Mouse (Mus musculus) forebrain, embryonic 16.5 days (tissue): ENCODE data around the gene Elavl4. TPM values are rescaled to one million over a fixed set of nuclear protein-coding genes. Genes with fewer than 3 reads are reported as not detected.

Experiments
- ATAC-seq: fragments of 200-750 bp; cut with Nextera tagmentation; 2 replicates; pipeline ENCODE4 v1.8.0; 2017; ENCODE audit warnings: mild to moderate bottlenecking, moderate library complexity
- H3K27ac ChIP-seq: fragments of 300-500 bp; sonication (generic); 2 replicates; pipeline ENCODE4 v1.5.1; 2014; ENCODE audit warnings: low read length, control low read depth
- H3K27me3 ChIP-seq: fragments of 300-500 bp; sonication (generic); replicated peaks from 2 replicates; pipeline ENCODE4 v1.6.1; 2014; ENCODE audit warnings: low read length; ENCODE audit not compliant: control insufficient read depth, insufficient read depth
- H3K36me3 ChIP-seq: fragments of 300-500 bp; sonication (generic); 2 replicates; pipeline ENCODE4 v1.6.1; 2014; ENCODE audit not compliant: control insufficient read depth, insufficient read depth
- H3K4me1 ChIP-seq: fragments of 300-500 bp; sonication (generic); replicated peaks from 2 replicates; pipeline ENCODE4 v1.6.1; 2014; ENCODE audit warnings: low read length; ENCODE audit not compliant: control insufficient read depth, insufficient read depth
- H3K4me2 ChIP-seq: fragments of 300-500 bp; sonication (generic); 2 replicates; pipeline ENCODE4 v1.6.1; 2014; ENCODE audit warnings: mild to moderate bottlenecking, low read length, control low read depth
- H3K4me3 ChIP-seq: fragments of 300-500 bp; sonication (generic); replicated peaks from 2 replicates; pipeline ENCODE4 v1.5.1; 2014; ENCODE audit warnings: mild to moderate bottlenecking, low read length, control low read depth
- H3K9ac ChIP-seq: fragments of 300-500 bp; sonication (generic); replicated peaks from 2 replicates; pipeline ENCODE4 v1.6.1; 2014; ENCODE audit warnings: low read depth, low read length, control low read depth
- H3K9me3 ChIP-seq: fragments of 300-500 bp; sonication (generic); 2 replicates; pipeline ENCODE4 v1.6.1; 2016; ENCODE audit warnings: low read length; ENCODE audit not compliant: control insufficient read depth
- WGBS: fragments of 180-500 bp; shearing (Covaris S2); extraction: QIAGEN DNeasy Blood & Tissue Kit; methylation state at CpG from one replicate; pipeline ENCODE4 v1.1.7; 2014; 5-methylcytosine and 5-hydroxymethylcytosine counted together
- polyA plus RNA-seq: library from polyadenylated mRNA; unstranded; fragments of >200 nt; fragmentation: Nextera tagmentation; extraction: Ambion mirVana; gene quantifications from 2 replicates; pipeline ENCODE4 v1.2.1, GENCODE M21; 2015

The Elavl4 gene
- polyA plus RNA-seq, 1 experiment from 2014 or later: 254 TPM

DNA sequence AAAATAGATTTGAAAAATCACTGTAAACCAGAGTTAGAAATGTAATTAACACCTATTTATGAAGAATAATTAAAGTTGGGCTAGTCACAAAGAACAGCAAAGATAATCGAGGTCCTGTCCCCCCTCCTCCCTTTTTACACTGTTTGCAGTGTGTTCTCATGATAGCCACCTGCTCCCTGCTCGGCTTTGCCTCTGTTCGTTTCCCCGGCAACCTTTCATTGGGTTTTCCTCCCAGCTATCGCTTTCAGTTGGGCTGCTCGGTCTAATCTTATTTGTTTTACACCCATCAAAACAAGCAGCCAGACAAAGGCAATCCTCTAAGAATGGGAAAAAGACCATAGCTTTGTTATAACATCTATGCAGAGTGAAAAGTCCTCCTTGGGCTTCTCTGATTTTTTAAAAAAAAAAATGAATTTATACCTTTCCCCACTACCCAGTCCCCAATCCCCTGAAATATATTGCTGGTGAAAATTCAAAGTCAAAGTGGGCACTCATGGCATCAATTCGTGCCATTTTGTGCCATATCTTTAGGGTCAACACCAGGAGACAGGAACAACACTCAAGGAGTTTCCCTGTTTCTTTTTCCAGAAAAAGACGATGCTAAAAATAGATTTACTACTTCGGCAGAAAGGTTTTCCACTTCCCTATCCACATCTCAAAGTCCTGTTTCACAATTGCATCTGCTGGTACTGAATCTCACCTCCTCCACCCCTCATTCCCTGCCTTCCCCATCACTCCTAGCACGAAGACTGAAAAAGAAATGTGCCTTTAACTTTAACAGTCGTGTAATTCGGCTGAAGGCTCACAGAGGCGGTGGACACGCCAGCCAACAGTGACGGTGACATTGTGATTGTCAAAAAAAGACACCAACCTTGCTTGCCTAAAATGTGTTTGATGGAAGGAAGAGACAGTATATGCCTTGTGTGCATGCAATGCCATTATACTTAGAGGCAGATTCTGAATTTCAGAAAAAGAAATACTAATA lies 66.1 kb downstream of the Elavl4 start:
- H3K27ac ChIP-seq: peak overlapping the region; percentile 96
- no peaks in the 10 kb centered on the region for H3K27me3 ChIP-seq
- H3K4me3 ChIP-seq: peak overlapping the region; percentile 50
- H3K4me2 ChIP-seq: peak overlapping the region; percentile 53
- peak; percentile 74 for ATAC-seq
- peaks cover 23% of the 10 kb centered on the region for H3K4me1 ChIP-seq
- H3K9ac ChIP-seq: peak overlapping the region; percentile 78
- WGBS: 0% methylated on average over 15 of the region's 15 CpGs
- H3K36me3 ChIP-seq: no peaks in the 10 kb centered on the region
- H3K9me3 ChIP-seq: no peaks in the 10 kb centered on the region

DNA sequence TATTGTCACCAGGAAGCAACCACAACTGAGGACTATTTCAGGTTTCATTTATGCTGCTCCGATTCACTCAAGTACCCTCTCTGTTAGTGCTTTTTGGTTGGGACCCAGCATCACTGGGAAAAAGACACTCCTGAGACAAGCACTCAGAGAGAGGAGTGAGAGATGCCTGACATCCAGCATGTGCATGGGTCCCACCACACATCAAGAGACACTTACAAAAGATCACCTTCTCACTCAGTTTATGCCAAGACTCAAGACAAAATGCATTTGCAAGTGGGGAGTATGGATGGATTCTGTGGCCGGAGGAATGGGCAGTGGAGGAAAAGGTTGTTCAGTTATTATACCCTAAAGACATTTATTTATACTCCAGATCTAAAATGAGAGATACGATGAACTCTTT lies 67.3 kb downstream of the Elavl4 start:
- H3K4me2 ChIP-seq: peak overlapping the region; percentile 53
- no peaks in the 10 kb centered on the region for H3K9me3 ChIP-seq
- peak overlapping the region; percentile 5; the same call in 1 of the 2 replicates for H3K27ac ChIP-seq
- ATAC-seq: no peak
- H3K9ac ChIP-seq: peak overlapping the region; percentile 52
- H3K4me1 ChIP-seq: peaks cover 23% of the 10 kb centered on the region
- no peaks in the 10 kb centered on the region for H3K36me3 ChIP-seq
- peak overlapping the region; percentile 41 for H3K4me3 ChIP-seq
- H3K27me3 ChIP-seq: no peaks in the 10 kb centered on the region
- 28% methylated on average over 3 of the region's 3 CpGs for WGBS

DNA sequence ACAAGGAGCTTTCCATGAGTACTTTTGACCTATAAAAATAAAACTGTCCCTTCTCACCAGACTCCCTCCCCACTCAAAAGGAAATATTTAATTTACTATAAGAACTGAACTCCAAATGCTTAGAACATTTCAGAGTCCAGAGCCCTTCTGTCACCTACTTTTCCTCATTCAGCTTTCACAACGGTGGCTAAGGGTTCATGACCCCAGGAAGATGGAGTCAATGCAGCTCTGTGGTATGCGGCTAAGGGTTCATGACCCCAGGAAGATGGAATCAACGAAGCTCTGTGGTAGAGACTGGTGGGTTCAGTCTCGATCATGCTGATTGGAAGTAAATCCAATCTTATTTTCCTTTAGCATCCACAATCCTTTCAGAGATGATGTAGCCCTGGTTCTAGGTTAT lies 81.7 kb downstream of the Elavl4 start:
- Histone ChIP-seq H3K4me3 (no peak overlapping the region), H3K36me3 (0 out of 2 replicates have a peak, but pooled peaks cover 2% of the 10 kb centered on the region), H3K9ac (no peak overlapping the region), H3K27ac (no peak overlapping the region), H3K27me3 (no peaks in the 10 kb centered on the region), H3K9me3 (no peaks in the 10 kb centered on the region), H3K4me1 (no peaks in the 10 kb centered on the region), H3K4me2 (no peak overlapping the region)
- WGBS: 58% methylated on average over 4 of the region's 4 CpGs
- no peak for ATAC-seq

DNA sequence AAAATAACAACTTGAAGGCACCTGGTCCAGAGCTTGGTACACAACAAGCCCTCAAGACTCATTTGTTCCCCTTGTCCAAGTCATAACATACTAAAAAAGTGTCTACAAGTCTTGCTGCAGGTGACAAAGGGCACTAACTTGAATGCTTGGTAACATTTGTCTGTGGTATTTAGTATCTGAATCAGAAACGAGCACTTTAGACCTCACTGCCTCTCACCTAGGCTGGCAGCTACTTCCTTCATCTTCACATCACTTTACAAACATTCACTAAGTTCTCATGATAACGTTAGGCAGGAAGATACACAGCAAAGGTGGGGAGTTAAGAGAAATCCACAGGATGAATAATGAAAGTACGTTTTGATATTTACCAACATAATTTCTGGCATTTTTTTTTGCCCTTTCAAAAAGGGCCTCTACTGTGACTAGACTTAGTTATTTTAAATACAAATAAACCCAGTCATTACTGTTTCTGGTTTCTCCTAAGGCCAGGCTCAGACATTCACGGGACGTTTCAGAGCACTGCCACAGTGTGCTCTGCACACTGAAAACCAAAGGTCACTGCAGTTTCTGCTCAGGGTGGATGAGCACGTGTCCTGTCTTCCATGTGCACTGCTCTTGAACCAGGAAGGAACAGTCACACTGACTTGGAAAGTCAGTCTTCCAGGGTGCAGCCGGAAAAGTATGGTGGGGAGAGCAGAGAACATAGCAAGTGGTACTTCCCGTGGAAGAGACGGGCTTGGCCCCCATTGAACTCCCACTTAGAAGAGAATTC lies 84.7 kb downstream of the Elavl4 start:
- Histone ChIP-seq H3K9me3 (no peaks in the 10 kb centered on the region), H3K36me3 (no peaks in the 10 kb centered on the region), H3K9ac (no peak overlapping the region), H3K4me3 (no peak overlapping the region), H3K27ac (no peak overlapping the region), H3K4me1 (peaks cover 10% of the 10 kb centered on the region), H3K27me3 (no peaks in the 10 kb centered on the region), H3K4me2 (no peak overlapping the region)
- 87% methylated on average over 9 of the region's 9 CpGs for WGBS
- ATAC-seq: no peak

- Histone ChIP-seq H3K27ac (no peak overlapping the region), H3K4me1 (peaks cover 16% of the 10 kb centered on the region), H3K36me3 (no peaks in the 10 kb centered on the region), H3K9ac (no peak overlapping the region), H3K4me3 (no peak overlapping the region), H3K4me2 (peak overlapping the region; percentile 8; the same call in 1 of the 2 replicates), H3K27me3 (no peaks in the 10 kb centered on the region), H3K9me3 (no peaks in the 10 kb centered on the region)
- WGBS: 40% methylated on average over 8 of the region's 8 CpGs
- peak; percentile 73 for ATAC-seq
These were observed 87.3 kb downstream of the Elavl4 start for GRCm38 (mm10) chr4:110264345-110264943.

GRCm38 (mm10) chr4:110257360-110257759 lies 94.3 kb downstream of the Elavl4 start:
- 0 out of 2 replicates have a peak, but pooled peaks cover 2% of the 10 kb centered on the region for H3K36me3 ChIP-seq
- ATAC-seq: peak; percentile 72
- H3K27ac ChIP-seq: no peak overlapping the region
- H3K4me2 ChIP-seq: no peak overlapping the region
- H3K9ac ChIP-seq: no peak overlapping the region
- no peaks in the 10 kb centered on the region for H3K9me3 ChIP-seq
- WGBS: 21% methylated on average over 3 of the region's 3 CpGs
- H3K27me3 ChIP-seq: no peaks in the 10 kb centered on the region
- H3K4me1 ChIP-seq: peaks cover 18% of the 10 kb centered on the region
- no peak overlapping the region for H3K4me3 ChIP-seq

DNA sequence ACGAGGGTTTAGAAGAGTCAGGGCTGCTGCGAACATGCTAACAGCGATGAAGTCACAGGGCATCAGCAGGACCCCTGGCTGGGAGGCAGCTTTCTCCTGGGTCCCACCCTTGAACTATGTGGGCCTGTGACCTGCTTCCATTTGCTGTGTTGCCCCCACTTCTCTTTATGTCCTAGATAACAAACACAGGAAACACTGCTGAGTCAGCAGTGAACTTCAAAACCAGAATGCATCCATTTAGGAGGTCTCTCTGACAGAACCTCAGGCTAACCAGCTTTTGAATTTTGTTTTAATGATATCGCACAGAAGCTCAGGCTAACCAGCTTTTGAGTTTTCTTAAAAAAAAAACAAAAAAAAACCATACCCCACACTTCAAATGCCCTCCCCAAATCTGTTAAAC lies 96.1 kb downstream of the Elavl4 start:
- H3K4me2 ChIP-seq: no peak overlapping the region
- no peak overlapping the region for H3K9ac ChIP-seq
- no peak for ATAC-seq
- H3K4me1 ChIP-seq: peaks cover 13% of the 10 kb centered on the region
- no peaks in the 10 kb centered on the region for H3K9me3 ChIP-seq
- H3K27ac ChIP-seq: no peak overlapping the region
- H3K27me3 ChIP-seq: no peaks in the 10 kb centered on the region
- H3K4me3 ChIP-seq: no peak overlapping the region
- 0 out of 2 replicates have a peak, but pooled peaks cover 5% of the 10 kb centered on the region for H3K36me3 ChIP-seq
- WGBS: 83% methylated on average over 4 of the region's 4 CpGs

DNA sequence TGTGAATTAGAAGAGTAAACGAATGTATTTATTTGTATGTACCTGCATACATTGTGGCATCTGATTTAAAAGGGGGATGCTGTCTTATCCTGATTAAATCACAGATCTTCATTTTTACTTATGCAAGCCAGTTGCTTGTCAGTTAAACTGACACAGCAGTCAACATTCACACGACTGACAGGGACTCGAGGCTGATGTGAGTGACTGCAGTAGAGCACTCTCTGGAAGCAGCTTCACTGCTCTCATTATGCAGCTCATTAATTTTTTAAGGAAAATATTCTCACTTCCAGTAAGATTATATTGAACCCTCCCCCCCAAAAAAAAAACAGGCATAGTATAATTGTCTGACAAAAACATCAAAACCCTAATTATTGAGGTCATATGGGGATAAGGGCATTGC lies 101.7 kb downstream of the Elavl4 start:
- H3K27me3 ChIP-seq: no peaks in the 10 kb centered on the region
- no peak overlapping the region for H3K4me3 ChIP-seq
- WGBS: 51% methylated on average over 3 of the region's 3 CpGs
- H3K27ac ChIP-seq: no peak overlapping the region
- H3K4me2 ChIP-seq: no peak overlapping the region
- peaks cover 19% of the 10 kb centered on the region; the same call in 1 of the 2 replicates for H3K36me3 ChIP-seq
- ATAC-seq: peak; percentile 51; the same call in 1 of the 2 replicates
- no peaks in the 10 kb centered on the region for H3K9me3 ChIP-seq
- no peak overlapping the region for H3K9ac ChIP-seq
- H3K4me1 ChIP-seq: peaks cover 3% of the 10 kb centered on the region; the same call in 1 of the 2 replicates

- H3K4me1 ChIP-seq: no peaks in the 10 kb centered on the region
- peak; percentile 64 for ATAC-seq
- H3K4me3 ChIP-seq: no peak overlapping the region
- H3K9me3 ChIP-seq: no peaks in the 10 kb centered on the region
- no peak overlapping the region for H3K27ac ChIP-seq
- no peak overlapping the region for H3K9ac ChIP-seq
- peaks cover 15% of the 10 kb centered on the region for H3K36me3 ChIP-seq
- no peaks in the 10 kb centered on the region for H3K27me3 ChIP-seq
- no peak overlapping the region for H3K4me2 ChIP-seq
These were observed 108.8 kb downstream of the Elavl4 start for GRCm38 (mm10) chr4:110242879-110243278.
